Mouse (Mus musculus) ES-E14 (cell line): ENCODE results near the gene Msl1.

Experiments
- CHD2 ChIP-seq: IDR thresholded peaks from 2 replicates; pipeline ENCODE4 v1.6.1; 2014; ENCODE audit warnings: mild to moderate bottlenecking, low read depth, low read length, inconsistent platforms
- MAFK ChIP-seq: IDR thresholded peaks from 2 replicates; pipeline ENCODE4 v1.6.1; 2014; ENCODE audit warnings: mild to moderate bottlenecking, low read depth, low read length, inconsistent platforms; ENCODE audit not compliant: insufficient read depth

GRCm38 (mm10) chr11:98809457-98810290 lies 14.4 kb downstream of the Msl1 start:
- TF ChIP-seq CHD2 (no peak), MAFK (no peak)
